Mouse (Mus musculus): ENCODE measurements around the gene Nme8. TPM values are rescaled to one million over a fixed set of nuclear protein-coding genes. Genes with fewer than 3 reads are reported as not detected.
A peak's percentile ranks its signal among the peaks of the same experiment; 100 is the strongest.

Gene Nme8
- total and polyA plus RNA-seq, 3 experiments, result not detected

DNA sequence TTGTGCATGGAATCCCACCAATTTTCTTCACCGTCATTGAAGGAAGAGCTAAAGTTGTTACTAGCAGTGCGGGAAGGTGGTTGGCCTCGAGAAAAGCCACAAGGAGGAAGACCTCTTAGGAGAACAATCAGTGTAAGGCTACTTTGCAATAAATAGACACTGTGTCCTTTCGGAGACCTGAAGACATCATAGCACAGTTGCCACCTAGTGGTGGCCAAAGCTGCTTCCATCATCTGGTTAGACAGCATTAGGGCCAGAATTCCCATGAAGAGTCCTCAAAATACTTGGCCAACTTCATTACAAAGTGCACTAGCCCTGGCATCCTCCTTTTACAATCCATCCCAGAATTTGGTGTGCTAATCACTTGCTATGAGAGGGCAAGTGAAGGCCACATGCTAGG is 61.5 kb downstream of the Nme8 start:
- TF ChIP-seq POLR2AphosphoS2 (IDR thresholded peaks at IDR 0.05; ENCODE audit: low read depth, low read length) (no peak), CTCF (conservative IDR thresholded peaks at IDR 0.05 in 1 of 2, IDR thresholded peaks at IDR 0.05 in 1 of 2; ENCODE audit: low read depth in 2 of 2, low read length in 2 of 2) (peak; percentile 51 to 83), SMC3 (IDR thresholded peaks at IDR 0.05; ENCODE audit: low read depth, low read length) (peak; percentile 89), PAX5 (IDR thresholded peaks at IDR 0.05; ENCODE audit: low read length) (no peak), MAX (IDR thresholded peaks at IDR 0.05; ENCODE audit: low read length) (no peak), MAFK (IDR thresholded peaks at IDR 0.05; ENCODE audit: insufficient replicate concordance, low read length) (no peak), RAD21 (IDR thresholded peaks at IDR 0.05; ENCODE audit: low read depth, low read length) (peak; percentile 77), ZC3H11A (IDR thresholded peaks at IDR 0.05; ENCODE audit: low read depth, low read length) (peak; percentile 47), MAZ (IDR thresholded peaks at IDR 0.05; ENCODE audit: low read depth, low read length) (no peak), JUN (IDR thresholded peaks at IDR 0.05; ENCODE audit: insufficient read depth, low read depth, low read length) (no peak)
- Histone ChIP-seq H3K9ac (ENCODE audit: insufficient read depth, low read depth) (no peak overlapping the region), H3K9me3 (replicated peaks; ENCODE audit: low read length) (no peaks in the 10 kb centered on the region), H3K79me2 (replicated peaks; ENCODE audit: control insufficient read depth, extremely low read depth, insufficient read depth, poor library complexity, severe bottlenecking) (no peaks in the 10 kb centered on the region), H3K27ac (ENCODE audit: insufficient read depth, low read depth) (no peak overlapping the region), H3K4me2 (ENCODE audit: insufficient read depth, low read depth, poor library complexity, severe bottlenecking) (no peak overlapping the region), H3K4me3 (replicated peaks in 1 of 3; ENCODE audit: low read depth in 2 of 3, low read length in 2 of 3, poor library complexity in 1 of 3) (no peak overlapping the region), H3K36me3 (replicated peaks in 1 of 2; ENCODE audit: control insufficient read depth in 1 of 2, insufficient read depth in 1 of 2, low read length in 1 of 2) (no peaks in the 10 kb centered on the region), H3K27me3 (replicated peaks) (no peaks in the 10 kb centered on the region), H3K4me1 (ENCODE audit: control insufficient read depth in 1 of 2, insufficient read depth in 2 of 2) (no peaks in the 10 kb centered on the region)
- DNase-seq (ENCODE audit: extremely low read depth), result peak; percentile 34
- dilution Hi-C loops (cut with MboI; ENCODE audit: extremely low pct_ligation_motif_present, extremely low pct_unique_long_range_greater_than_20kb, low sequenced_read_pairs) (no loop called here), in situ Hi-C loops (cut with MboI; ENCODE audit: low pct_ligation_motif_present, low pct_unique_long_range_greater_than_20kb, low sequenced_read_pairs) (loop anchor here (10.0 to 25.0 kb wide), 2 partner anchors 271 to 474 kb away; no protein-coding TSS in a partner anchor)

DNA sequence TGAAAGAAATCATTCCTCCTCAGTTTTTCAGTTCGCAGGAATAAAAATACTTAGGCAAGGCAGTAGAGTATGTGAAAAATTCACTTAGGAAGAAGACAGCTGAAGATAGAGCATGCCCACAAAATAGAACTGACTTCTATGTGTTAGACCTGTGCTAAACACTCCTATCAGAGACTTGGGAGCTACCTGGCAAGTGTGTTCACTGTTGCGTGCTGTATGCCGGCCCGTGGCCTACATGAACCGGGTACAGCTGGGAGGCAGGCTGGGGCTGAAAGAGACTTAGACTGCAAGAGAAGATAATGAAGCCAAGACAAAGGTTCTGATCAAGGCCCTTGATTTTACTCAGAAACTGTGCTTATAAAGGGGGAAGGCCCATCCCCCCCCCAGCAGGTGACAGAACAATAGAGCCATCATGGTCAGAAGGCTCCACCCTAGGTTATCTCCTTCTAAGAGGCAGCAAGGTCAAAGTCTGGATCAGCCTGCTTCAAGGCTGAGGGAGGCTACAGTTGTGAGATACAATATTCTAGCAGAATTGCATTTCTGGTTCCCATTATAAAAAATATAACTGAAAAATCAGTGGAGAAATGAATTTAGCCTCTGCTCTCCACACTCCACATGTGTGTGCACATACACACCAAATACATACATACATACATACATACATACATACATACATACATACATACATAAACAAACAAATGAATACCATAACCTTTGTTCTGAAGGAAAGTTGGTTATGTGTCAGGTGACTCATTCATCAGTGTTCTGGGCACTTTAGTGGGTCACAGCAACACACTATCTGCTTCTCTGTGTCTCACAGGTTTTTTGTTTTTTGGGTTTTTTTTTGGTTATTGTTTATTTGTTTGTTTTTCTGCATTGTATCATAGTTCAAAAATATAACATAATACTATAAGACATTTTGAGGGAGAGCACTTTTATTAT is 66.6 kb downstream of the Nme8 start:
- dilution Hi-C loops (cut with MboI; ENCODE audit: extremely low pct_ligation_motif_present, extremely low pct_unique_long_range_greater_than_20kb, low sequenced_read_pairs), result no loop called here
- DNase-seq (ENCODE audit: extremely low read depth), result no peak
- no peak for TF ChIP-seq ZKSCAN1 (IDR thresholded peaks at IDR 0.05; ENCODE audit: borderline replicate concordance, low read depth, low read length)
- TF ChIP-seq RCOR1 (conservative IDR thresholded peaks at IDR 0.05; ENCODE audit: low read depth, low read length), result no peak
- TF ChIP-seq NELFE (IDR thresholded peaks at IDR 0.05; ENCODE audit: low read depth, low read length), result no peak
- Histone ChIP-seq H3K4me2 (ENCODE audit: insufficient read depth, low read depth, poor library complexity, severe bottlenecking) (no peak overlapping the region), H3K9me3 (replicated peaks; ENCODE audit: low read length) (no peaks in the 10 kb centered on the region), H3K27me3 (replicated peaks) (no peaks in the 10 kb centered on the region), H3K4me3 (replicated peaks in 1 of 3; ENCODE audit: low read depth in 2 of 3, low read length in 2 of 3, poor library complexity in 1 of 3) (no peak overlapping the region), H3K4me1 (ENCODE audit: control insufficient read depth in 1 of 2, insufficient read depth in 2 of 2) (no peaks in the 10 kb centered on the region), H3K36me3 (replicated peaks in 1 of 2; ENCODE audit: control insufficient read depth in 1 of 2, insufficient read depth in 1 of 2, low read length in 1 of 2) (no peaks in the 10 kb centered on the region), H3K79me2 (replicated peaks; ENCODE audit: control insufficient read depth, extremely low read depth, insufficient read depth, poor library complexity, severe bottlenecking) (no peaks in the 10 kb centered on the region), H3K27ac (ENCODE audit: insufficient read depth, low read depth) (no peak overlapping the region), H3K9ac (ENCODE audit: insufficient read depth, low read depth) (no peak overlapping the region)
- in situ Hi-C loops (cut with MboI; ENCODE audit: low pct_ligation_motif_present, low pct_unique_long_range_greater_than_20kb, low sequenced_read_pairs), result loop anchor here (10.0 to 25.0 kb wide), 2 partner anchors 266 to 469 kb away; no protein-coding TSS in a partner anchor
